ENCODE assay signal across 9 mouse cellular contexts in the genomic region with DNA sequence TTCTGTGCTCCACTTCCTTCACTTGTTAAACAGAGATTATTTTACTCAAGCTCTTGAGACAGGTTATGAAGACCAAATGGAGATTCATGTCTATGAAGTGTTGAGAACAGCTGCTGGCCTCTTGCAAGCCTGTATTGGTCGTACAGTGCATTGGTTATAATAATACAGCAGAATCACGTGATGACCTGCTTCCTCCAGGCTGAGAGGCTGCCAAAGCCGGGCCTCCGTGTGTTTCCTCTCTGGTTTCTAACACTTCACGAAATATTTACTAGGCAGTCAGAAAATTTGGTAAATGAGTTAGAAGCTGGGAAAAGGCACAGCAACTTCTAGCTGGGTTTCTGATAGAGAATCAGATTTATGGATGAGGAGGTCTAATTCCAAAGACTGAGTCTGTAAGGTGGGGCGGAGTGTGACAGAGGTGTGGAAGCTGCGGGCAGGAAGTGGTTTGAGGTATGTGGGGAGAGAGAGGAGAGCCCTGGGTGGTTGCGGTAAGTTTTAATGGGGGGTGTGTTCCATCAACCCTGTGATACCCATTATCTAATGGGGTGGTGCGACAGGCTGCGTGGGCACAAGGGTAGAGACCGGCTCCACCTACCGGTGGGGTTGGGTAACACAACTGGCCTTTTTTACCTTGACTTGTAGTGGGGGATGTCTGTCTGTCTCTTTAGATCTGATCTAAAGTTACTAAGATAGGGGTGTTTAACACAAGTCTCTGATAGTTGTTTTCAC.
DNase-seq lines count a peak whose midpoint lies in the region; ATAC-seq and TF ChIP-seq lines count a peak whose summit lies in the region.
"Had no signal": no experiment of that assay in that cellular context is flagged by ENCODE, and none has a peak within 500 bp of the region (broad histone marks: within the 10 kb centered on the region; RNA-seq: fewer than 3 reads in every experiment).

No protein-coding gene starts in this region.

- no peak overlapping the region for H3K4me2 ChIP-seq in CH12.LX (ENCODE audit: insufficient read depth, low read depth, poor library complexity, severe bottlenecking)
- no peak overlapping the region for H3K4me2 ChIP-seq in intestine, embryonic 16.5 days (ENCODE audit: low read depth, low read length)
- H3K4me2 ChIP-seq: liver, embryonic 15.5 days had no signal

- peak; percentile 78 for TF ChIP-seq CTCF in gastrocnemius, adult 2 months (IDR thresholded peaks at IDR 0.05)
- TF ChIP-seq CTCF in CH12.LX (conservative IDR thresholded peaks at IDR 0.05 in 1 of 2, IDR thresholded peaks at IDR 0.05 in 1 of 2; ENCODE audit: low read depth in 2 of 2, low read length in 2 of 2), result peak; percentile 85 to 87

- 59% methylated on average over 12 of the region's 12 CpGs for WGBS in intestine, embryonic 16.5 days

- no peak for TF ChIP-seq POLR2A in CH12.LX (IDR thresholded peaks at IDR 0.05; ENCODE audit: low read depth, low read length)

- intact Hi-C loops in gastrocnemius, adult 2 months (cut with DNase I), result loop anchor here (1.0 to 10.0 kb wide), 2 partner anchors 92 to 159 kb away; partner anchors contain the start of gene Plpp3
- intact Hi-C loops in gastrocnemius, postnatal 36 days (cut with DNase I), result loop anchor here (2.0 to 5.0 kb wide), 2 partner anchors 94 to 158 kb away; no protein-coding TSS in a partner anchor

- dilution Hi-C loops in CH12.LX (cut with MboI; ENCODE audit: extremely low pct_ligation_motif_present, extremely low pct_unique_long_range_greater_than_20kb, low sequenced_read_pairs), result no loop called here

- H3K27me3 ChIP-seq in CH12.LX (replicated peaks), result no peaks in the 10 kb centered on the region
- no peaks in the 10 kb centered on the region for H3K27me3 ChIP-seq in intestine, embryonic 16.5 days (replicated peaks; ENCODE audit: control insufficient read depth, insufficient read depth, low read length)
- H3K27me3 ChIP-seq: liver, embryonic 15.5 days had no signal

- peak; percentile 92 for TF ChIP-seq RAD21 in CH12.LX (IDR thresholded peaks at IDR 0.05; ENCODE audit: low read depth, low read length)

- H3K27ac ChIP-seq in gastrocnemius, adult 2 months, result peak overlapping the region; percentile 56
- no peak overlapping the region for H3K27ac ChIP-seq in CH12.LX (ENCODE audit: insufficient read depth, low read depth)
- H3K27ac ChIP-seq in intestine, embryonic 16.5 days (ENCODE audit: low read length), result no peak overlapping the region
- H3K27ac ChIP-seq: liver, embryonic 15.5 days had no signal

- TF ChIP-seq EP300 in CH12.LX (IDR thresholded peaks at IDR 0.05; ENCODE audit: low read length), result no peak

- no peak for ATAC-seq in intestine, embryonic 16.5 days

- in situ Hi-C loops in CH12.LX (cut with MboI; ENCODE audit: low pct_ligation_motif_present, low pct_unique_long_range_greater_than_20kb, low sequenced_read_pairs), result no loop called here

- H3K9me3 ChIP-seq in CH12.LX (replicated peaks; ENCODE audit: low read length), result peaks cover 7% of the 10 kb centered on the region
- H3K9me3 ChIP-seq in intestine, embryonic 16.5 days (ENCODE audit: control insufficient read depth, low read length), result no peaks in the 10 kb centered on the region
- H3K9me3 ChIP-seq: liver, embryonic 15.5 days had no signal

- no peaks in the 10 kb centered on the region for H3K79me2 ChIP-seq in CH12.LX (replicated peaks; ENCODE audit: control insufficient read depth, extremely low read depth, insufficient read depth, poor library complexity, severe bottlenecking)

- peaks cover 0 to 13% of the 10 kb centered on the region in 2 experiments; a peak in 2 of 4 replicates for H3K4me1 ChIP-seq in CH12.LX (ENCODE audit: control insufficient read depth in 1 of 2, insufficient read depth in 2 of 2)
- H3K4me1 ChIP-seq in intestine, embryonic 16.5 days (ENCODE audit: control insufficient read depth, insufficient read depth, low read length), result no peaks in the 10 kb centered on the region

- peak overlapping the region; percentile 35 for H3K4me3 ChIP-seq in gastrocnemius, adult 2 months
- no peak overlapping the region for H3K4me3 ChIP-seq in CH12.LX (replicated peaks in 1 of 3; ENCODE audit: low read depth in 2 of 3, low read length in 2 of 3, poor library complexity in 1 of 3)
- H3K4me3 ChIP-seq in intestine, embryonic 16.5 days (ENCODE audit: low read length), result no peak overlapping the region
- H3K4me3 ChIP-seq: liver, embryonic 15.5 days had no signal

- DNase-seq in gastrocnemius, adult 2 months, result peak; percentile 73
- DNase-seq in gastrocnemius, postnatal 36 days, result no peak
- peak; percentile 66 for DNase-seq in CH12.LX (ENCODE audit: extremely low read depth)
- peak; percentile 11 for DNase-seq in c-Kit-positive CD71-positive TER-119-positive erythroid progenitor cells, embryonic 14.5 days (ENCODE audit: low spot score)
- DNase-seq in lung, postnatal 25 days (ENCODE audit: low spot score), result peak; percentile 66
- DNase-seq in thymus, postnatal 10 days (ENCODE audit: low spot score in 2 of 2), result peak; percentile 20 to 56
- DNase-seq in left cerebral cortex, adult 18-20 months (ENCODE audit: low spot score in 2 of 2), result no peak

- H3K9ac ChIP-seq in CH12.LX (ENCODE audit: insufficient read depth, low read depth), result no peak overlapping the region
- H3K9ac ChIP-seq in intestine, embryonic 16.5 days (ENCODE audit: low read depth, low read length), result no peak overlapping the region
- H3K9ac ChIP-seq: liver, embryonic 15.5 days had no signal

- no peaks in the 10 kb centered on the region for H3K36me3 ChIP-seq in CH12.LX (replicated peaks in 1 of 2; ENCODE audit: control insufficient read depth in 1 of 2, insufficient read depth in 1 of 2, low read length in 1 of 2)
- no peaks in the 10 kb centered on the region for H3K36me3 ChIP-seq in intestine, embryonic 16.5 days (ENCODE audit: control insufficient read depth, insufficient read depth, low read length)
- H3K36me3 ChIP-seq: liver, embryonic 15.5 days had no signal

TF ChIP-seq in CH12.LX, 34 proteins besides CTCF, POLR2A, EP300 and RAD21:
- TF ChIP-seq JUN (IDR thresholded peaks at IDR 0.05; ENCODE audit: insufficient read depth, low read depth, low read length) (no peak), ZMIZ1 (IDR thresholded peaks at IDR 0.05; ENCODE audit: low read depth, low read length) (no peak), SMC3 (IDR thresholded peaks at IDR 0.05; ENCODE audit: low read depth, low read length) (peak; percentile 95), KAT2A (IDR thresholded peaks at IDR 0.05; ENCODE audit: insufficient replicate concordance, low read length) (no peak), USF1 (IDR thresholded peaks at IDR 0.05; ENCODE audit: low read depth, low read length) (peak; percentile 57), HCFC1 (IDR thresholded peaks at IDR 0.05; ENCODE audit: low read depth, low read length) (no peak), BHLHE40 (IDR thresholded peaks at IDR 0.05; ENCODE audit: low read depth, low read length) (peak; percentile 73), ZC3H11A (IDR thresholded peaks at IDR 0.05; ENCODE audit: low read depth, low read length) (peak; percentile 57), ZNF384 (IDR thresholded peaks at IDR 0.05; ENCODE audit: low read depth, low read length) (peak; percentile 51; the same call in 1 of the 2 replicates), USF2 (conservative IDR thresholded peaks at IDR 0.05; ENCODE audit: low read depth, low read length) (peak; percentile 53), TBP (conservative IDR thresholded peaks at IDR 0.05; ENCODE audit: low read depth, low read length) (no peak), IRF4 (IDR thresholded peaks at IDR 0.05; ENCODE audit: low read depth, low read length) (no peak), POLR2AphosphoS2 (IDR thresholded peaks at IDR 0.05; ENCODE audit: low read depth, low read length) (no peak)

Comparison
In these comparisons a context has a peak if more than half of its experiments do, and no peak if none do; other contexts are left out.
1. DNase-seq: peak in gastrocnemius, adult 2 months (single experiment), CH12.LX (single experiment), c-Kit-positive CD71-positive TER-119-positive erythroid progenitor cells, embryonic 14.5 days (single experiment), lung, postnatal 25 days (single experiment) and thymus, postnatal 10 days (2 of 2); none in gastrocnemius, postnatal 36 days (0 of 2) and left cerebral cortex, adult 18-20 months (0 of 2).